Mouse (Mus musculus) cerebellum, postnatal 25 days (tissue): ENCODE measurements around the gene Kazald1.
A peak's percentile ranks its signal among the peaks of the same experiment; 100 is the strongest.
"Not testable (repeated sequence)": the region's sequence is repeated elsewhere in the genome, so short reads cannot be mapped to it uniquely, and the experiment has no call there.

Source experiments
- DNase-seq, 2 experiments: peaks; one replicate each; pipeline ENCODE4 v3.0.0; 2021; ENCODE audit warnings: mixed read lengths in 2 of 2

Gene Kazald1

DNA sequence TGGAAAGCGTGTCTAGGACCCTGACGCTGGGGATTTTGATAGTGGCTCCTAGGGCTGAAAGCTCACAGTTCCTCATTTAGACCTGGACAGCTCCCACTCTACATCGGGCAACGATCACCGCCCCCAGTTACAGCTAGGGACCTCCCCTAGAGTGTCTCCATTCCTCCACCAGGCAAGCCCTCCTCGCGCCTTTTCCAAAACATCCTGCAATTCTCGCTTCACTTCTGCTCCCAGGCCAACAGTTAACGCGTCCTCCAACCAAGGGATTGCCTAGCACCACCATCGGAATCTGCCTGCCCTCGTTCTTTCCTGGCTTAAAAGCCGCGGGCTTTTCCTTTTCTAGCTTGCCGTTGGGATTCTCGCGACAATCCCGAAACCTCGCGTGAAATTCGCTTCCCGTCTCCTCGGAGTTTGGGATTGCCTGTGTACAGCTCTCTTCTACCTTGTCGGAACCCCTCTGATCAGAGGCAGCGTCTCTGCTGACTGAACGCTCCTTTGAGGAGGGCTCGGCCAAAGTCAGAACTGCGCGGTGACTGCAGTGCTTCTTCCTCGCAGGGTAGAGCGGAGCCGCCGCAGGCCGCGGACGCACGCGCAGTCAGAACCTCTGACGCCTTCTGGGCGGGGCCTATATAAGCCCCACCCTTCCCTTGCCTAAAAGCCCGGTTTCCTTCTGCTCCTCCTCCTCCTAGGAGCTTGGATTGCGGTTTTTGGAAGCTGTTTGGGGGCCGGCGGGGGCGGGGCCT, at the start of gene Kazald1:
Gene Kazald1, plus strand, starts transcription at position 662 of the 743 bp plus-strand sequence.
- DNase-seq = peak; percentile 98

DNA sequence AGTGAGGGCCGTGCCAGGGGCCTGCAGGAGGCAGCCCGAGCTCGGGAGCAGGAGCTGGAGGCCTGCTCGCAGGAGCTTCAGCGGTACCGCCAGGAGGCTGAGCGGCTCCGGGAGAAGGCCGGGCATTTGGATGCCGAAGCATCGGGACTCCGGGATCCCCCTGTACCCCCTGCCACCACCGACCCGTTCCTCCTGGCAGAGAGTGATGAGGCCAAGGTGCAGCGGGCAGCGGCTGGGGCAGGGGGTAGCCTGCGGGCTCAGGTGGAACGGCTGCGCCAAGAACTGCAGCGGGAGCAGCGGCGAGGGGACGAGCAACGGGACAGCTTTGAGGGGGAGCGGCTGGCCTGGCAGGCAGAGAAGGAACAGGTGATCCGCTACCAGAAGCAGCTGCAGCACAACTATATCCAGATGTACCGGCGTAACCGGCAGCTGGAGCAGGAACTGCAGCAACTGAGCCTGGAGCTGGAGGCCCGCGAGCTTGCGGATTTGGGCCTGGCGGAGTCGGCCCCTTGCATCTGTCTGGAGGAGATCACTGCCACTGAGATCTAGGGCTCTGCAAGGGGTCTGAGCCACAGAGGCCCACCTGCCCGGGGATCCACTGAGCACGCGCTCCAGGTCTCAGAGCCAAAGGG, 49.0 kb upstream of the Kazald1 start:
- DNase-seq = no peak

DNA sequence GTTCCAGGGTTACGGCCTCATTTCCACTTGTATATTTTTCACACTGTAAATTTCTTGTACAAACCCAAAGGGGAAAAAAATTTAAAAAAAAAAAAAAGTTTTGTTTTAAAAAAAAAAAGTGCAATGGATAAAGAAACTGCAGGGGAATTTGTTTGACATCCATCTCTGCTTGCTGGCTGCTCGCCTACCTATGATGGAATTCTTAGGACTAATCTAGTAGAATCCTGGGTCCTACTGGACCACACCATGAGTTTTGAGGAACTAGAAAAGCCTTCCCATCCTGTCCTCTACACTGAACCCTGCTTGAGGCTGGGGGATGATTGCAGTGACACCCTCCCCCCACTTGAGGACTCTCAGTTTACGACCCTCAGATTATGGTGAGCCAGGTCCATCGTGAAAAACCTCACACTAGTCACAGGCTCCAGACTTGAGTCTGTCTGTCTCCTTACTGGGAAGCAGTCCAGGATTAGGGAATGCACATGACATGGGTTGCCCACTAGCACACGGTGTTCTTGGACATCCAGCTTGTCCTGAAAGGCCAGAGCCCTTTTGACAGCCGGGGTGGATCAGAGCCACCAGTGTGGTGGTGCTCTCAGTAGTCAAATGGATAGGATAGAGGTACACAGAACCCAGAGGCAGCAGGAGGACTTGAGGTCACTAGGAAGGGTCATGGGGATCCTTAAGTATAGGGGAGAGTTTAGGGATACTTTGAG, 47.9 kb upstream of the Kazald1 start:
- DNase-seq = no peak

DNA sequence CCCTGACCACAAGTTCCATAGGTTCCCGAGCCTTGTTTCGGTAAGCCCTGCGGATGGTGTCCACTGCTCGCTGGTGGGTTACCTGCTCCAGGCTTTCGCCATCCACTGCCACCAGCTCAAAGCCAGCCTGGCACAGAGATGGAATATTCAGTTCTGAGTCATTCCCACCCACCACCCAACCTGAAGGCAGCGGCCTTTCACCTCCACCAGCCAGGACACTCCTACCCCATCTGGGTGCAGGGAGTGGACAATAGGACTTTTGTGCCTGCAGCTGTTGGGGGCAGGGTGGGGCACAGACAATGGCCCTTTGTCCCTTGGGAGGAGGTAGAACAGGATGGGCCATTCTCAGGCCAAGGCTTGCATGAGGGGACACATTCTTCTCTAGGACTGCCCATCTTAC, 47.2 kb upstream of the Kazald1 start:
- no peak for DNase-seq

DNA sequence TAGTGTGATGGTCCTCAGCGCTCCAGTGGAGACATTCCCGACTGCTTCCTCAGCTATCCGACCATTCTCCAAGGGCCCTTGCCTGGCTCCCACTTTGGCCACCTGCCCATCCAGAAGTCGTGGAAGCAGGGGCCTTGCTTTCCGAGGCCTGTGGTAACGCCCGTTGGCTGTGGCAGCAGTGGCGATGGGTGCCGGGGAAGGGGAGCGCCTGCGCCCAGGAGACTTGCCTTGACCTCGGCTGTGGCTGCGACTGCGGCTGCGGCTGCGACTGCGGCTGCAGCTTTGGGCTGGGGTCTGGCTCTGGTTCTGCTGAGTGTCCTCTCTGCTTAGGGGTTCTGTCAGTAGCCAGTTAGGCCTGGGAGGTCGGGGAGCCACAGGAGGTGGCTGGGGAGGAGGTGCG, 46.3 kb upstream of the Kazald1 start:
- DNase-seq = no peak

DNA sequence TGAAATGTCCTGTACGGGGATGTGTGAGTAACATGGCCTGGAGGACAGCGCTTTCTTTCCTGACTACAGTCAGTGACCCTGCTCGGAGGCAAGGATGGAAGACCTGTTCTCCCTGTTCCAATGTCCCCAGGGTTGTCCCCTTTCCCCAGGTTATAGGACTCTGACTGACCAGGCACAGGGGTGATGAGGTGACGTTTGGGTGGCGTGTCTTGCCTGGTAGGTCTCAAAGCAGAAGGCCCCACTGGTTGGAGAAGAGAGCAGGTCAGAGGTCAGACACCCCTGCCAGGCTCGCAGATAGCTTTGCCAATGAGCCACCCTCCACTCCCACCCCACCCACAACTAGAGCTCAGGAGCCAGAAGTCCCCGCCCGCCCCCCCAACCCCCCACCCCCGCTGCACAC, 45.5 kb upstream of the Kazald1 start:
- DNase-seq = no peak

DNA sequence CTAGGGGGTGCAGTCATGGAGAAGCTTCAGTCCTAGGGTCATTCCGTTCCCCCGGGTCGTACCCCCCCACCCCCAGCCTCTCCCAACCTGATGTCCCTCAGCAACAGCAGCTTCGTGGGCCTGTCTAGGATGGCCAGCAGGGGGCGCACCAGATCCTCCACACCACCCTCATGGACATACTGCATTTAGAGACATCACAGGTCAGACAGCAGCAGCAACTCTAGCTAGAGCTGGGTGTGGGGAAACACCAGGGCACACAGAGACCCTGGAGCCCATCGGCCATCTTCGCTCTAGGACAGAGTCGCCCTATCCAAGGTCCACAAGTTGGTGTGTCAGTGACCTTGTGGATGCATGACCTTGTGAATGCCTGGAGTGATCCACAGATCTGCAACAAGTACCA, 44.9 kb upstream of the Kazald1 start:
- peak; percentile 80 to 87 for DNase-seq

DNA sequence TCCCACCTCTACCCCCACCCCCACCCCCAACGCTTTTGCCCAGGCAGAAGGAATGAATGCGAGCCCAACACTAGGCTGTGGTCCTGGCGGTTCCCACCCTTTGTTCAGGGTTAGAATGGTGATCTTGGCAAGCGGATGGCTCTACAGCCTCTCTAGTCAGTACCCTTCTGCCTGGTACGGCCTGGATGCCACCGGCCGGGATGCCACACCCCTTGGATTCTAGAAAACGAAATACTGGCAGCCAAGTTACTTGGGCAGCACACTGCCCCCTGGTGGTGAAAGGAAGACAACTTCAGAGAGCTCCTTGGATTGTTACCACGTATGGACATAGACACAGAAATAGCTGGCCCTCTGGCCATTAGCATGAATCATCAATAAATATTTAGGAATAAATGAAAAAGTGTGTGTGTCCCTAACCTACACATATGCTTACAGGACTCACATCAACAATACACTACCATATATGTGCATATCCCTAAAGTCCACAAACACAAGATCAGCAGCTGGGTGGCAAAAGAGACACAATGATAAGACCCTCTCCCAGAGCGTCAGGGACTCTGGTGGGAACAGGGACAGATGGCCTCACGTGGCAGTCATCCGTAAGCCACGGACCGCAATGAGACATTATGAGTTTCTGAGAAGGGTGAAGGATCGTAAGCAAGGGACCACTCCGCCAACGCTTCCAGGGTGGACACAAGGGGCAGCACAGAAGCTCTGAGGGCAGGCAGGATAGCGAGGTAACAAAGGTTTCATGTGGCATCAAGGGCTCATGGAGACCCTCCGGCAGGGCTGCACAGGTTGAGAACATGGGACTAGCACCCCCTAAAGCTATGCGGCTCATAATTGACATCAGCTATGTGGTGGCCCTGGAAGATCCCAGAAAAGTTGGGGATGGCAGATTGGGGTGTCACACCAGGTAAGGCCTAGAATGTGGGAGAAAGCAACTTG, 44.0 kb upstream of the Kazald1 start:
- peak; percentile 82 to 91 for DNase-seq

DNA sequence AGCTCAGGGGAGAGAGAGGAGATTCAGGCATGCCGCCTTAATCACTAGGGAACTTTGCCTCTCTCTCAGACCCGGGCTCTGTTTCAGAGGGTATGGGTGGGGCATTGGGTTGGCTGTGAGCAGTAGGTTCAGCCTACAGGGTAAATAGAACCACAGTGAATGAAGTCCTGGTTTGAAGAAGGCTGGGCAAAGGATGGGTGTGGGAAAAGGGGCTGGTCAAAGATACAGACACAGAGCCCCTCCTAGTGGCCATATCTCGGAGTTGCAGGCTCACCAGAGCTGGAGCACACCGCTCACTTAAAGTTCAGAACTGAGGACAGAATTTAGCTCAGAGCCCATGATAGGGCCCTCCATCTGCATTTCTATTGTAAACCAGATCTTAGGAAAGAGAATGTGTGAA, 43.3 kb upstream of the Kazald1 start:
- peak; percentile 87 to 90 for DNase-seq

DNA sequence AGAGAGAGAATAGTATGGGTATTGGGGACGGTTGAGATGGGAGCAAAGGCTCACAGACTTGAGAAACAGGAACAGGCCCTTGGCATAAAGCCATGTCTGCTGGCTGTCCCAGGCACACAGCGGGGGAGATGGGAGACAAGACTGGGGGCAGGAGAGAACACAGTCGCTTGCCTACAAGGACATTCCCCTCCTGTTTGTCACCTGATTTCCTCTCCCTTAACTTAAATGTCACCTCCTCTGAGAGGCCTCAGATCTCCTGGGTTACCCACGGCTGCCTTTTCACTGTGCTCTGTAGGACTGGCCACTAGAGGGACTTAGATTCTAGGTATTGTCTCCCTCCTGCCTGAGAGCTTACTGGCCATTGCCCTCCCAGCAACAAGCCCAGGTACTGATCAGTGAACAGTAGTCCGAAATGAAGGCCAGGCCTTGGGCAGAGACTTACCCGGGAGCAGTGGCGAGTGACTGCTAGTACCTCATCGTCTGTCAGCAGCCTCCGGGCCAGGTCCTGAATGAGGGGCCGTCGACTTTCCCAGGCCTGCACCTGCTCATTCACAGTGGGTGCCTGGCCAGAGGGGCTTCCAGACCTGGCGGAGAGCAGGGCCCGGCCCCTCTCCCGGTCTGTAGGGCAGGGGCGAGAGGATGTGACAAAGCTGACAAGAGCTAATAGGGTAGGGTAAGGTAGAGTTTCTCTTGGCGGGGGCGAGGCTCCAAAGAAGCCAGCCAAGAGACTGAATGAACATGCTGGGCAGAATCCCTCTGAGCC, 42.3 kb upstream of the Kazald1 start:
- peak in 1 of 2 experiments; percentile 64 for DNase-seq

DNA sequence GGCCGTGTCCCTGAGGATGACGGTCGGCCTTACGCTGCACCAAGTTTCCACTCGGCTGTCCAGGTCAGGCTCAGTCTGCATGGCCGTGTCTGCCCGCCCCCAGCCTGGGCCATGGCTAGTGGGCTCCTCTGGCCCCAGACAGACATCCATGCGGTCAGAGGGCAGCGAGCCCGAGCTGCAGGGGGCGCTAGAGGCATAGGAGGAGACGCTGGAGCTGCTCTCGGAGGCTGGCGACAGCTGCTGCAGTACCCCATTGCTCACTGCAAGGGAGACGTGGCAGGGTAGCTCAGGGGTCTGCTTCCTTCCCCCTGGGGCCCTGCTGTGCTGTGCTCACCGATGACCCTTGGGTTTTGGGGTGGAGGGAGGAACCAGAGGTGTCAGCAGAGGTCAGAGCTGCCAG, 38.2 kb upstream of the Kazald1 start:
- DNase-seq = peak in 1 of 2 experiments; percentile 70

DNA sequence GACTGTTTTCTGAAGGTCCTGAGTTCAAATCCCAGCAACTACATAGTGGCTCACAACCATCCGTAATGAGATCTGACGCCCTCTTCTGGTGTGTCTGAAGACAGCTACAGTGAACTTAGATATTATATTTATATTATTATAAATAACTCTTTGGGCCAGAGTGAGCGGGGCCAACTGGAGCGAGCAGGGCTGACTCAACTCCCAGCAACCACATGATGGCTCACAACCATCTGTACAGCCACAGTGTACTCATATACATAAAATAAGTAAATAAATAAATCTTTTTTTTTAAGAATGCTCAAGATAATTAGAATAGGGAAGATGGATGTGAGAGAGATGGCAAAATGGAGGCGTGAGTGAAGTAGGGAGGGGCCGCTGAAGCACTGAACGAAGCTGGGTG, 36.8 kb upstream of the Kazald1 start:
- DNase-seq = not testable (repeated sequence)

DNA sequence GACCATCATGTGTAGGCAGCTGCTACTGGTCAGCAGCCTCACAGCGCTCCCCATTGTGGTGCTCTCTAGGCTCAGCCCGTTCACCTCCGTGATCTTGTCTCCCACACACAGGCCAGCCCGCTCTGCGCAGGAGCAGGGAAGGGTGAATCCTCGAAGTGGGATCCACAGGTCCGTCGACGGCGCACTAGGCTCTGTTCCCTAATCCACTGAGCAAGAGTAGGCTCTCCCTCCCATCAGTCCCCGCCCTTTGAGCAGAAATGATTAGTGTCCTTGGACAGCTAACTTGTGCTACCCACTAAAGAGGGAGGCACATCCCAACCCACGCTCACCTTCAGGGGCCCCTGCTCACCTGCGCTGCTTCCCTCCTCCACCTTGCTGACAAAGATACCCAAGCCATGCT, 34.8 kb upstream of the Kazald1 start:
- DNase-seq = no peak

DNA sequence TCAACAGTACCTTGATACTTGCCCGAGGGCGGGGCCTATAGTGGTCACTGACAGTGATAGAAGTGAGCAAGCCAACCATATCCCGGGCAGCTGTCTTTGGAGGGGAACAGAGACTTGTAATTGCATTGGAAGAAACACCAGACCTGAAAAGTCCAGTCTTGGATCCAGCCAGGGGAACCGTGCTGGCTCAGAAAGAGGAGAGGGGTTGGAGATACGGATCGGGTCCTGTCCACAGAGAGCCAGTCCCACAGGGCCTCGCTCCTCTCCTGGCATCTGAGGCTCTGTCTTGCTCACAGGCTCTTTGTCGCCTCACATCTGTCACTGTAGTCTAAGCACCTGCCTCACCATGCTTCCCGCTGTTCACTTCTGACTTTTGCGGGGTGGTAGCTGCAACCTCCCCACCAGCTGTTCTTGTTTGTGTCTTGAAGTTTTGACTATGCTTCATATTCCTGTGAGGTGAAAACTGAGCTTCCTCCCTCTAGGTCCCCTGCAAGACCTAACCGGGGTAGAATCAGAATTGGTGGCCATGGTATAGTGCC, 30.6 kb upstream of the Kazald1 start:
- DNase-seq = no peak

DNA sequence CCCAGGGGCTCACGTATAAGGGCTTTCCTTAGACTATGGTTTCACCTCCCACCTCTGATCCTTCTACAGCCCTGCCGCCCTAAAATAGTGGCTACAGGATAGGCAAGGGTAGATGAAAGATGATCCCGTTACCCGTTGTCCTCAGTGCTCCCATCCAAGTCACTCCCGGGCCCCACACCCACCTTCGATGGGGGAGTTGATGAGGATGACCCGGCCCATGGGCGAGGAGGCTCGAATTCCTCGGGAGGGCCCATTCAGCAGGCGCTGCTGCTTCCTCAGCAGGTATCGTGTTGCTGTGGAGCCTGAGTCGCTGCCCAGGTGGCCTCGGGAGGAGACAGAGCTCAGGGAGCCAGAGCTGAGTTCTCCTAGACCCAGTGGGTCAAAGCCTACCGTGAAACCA, 29.8 kb upstream of the Kazald1 start:
- no peak for DNase-seq

DNA sequence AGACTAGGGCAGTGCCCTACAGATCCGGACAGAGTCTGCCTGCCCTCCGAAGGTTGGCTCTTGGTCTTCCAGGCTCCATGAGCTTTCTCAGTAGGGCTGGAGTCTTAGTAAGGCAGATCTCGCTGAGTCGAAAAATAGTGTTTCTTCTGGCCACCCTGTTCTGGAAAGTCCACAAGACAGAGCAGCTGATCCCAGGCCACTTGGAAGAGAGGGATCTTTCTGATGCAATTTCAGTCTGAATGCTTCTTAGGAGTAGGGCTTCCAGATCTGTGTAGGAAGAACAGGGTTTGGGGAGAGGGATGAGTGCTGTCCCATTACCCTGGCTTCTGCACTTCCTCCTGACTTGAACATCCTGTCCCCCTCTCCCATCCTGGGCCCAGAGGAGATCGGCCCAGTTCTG, 29.4 kb upstream of the Kazald1 start, which contains the start of gene Pdzd7:
Gene Pdzd7, minus strand, starts transcription at position 67 of the 400 bp plus-strand sequence.
- DNase-seq = no peak

DNA sequence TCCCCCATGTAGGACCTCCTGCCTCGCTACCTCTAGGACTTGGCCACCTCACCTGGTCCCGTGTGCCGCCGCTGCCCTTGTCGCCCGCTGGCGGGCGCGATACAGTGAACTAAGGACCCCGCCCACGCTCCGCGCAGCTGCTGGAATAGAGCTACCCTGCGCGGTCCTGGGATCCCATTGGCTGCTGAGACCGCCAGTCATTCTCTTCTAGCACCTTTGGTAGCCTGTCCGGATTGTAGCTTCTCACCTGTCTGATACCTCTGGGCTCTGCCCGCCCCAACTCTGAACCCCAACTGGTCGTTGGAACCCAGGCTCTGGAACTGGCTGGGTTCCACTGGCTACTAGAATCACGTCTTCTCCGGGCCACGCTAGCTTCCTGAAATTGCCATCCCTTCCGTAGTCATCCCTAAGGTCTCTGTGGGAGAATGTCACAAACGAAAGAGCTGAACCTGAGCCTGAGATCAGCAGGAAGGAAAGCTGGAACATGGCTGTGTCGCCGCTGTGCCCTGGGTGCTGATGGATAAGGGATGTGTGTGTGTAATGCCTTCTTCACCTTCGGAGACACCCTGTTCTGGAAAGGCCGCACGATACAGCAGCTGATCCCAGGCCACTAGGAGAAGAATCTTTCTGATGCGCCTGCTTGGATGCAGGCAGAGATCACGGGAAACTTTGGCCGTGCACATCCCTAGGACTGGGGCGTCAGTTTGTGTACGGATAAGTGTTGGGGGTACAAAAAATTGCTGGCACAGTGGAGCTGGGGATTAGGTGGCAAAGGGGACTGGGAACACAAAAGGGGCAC, 28.3 kb upstream of the Kazald1 start:
- DNase-seq = peak; percentile 95 to 97

DNA sequence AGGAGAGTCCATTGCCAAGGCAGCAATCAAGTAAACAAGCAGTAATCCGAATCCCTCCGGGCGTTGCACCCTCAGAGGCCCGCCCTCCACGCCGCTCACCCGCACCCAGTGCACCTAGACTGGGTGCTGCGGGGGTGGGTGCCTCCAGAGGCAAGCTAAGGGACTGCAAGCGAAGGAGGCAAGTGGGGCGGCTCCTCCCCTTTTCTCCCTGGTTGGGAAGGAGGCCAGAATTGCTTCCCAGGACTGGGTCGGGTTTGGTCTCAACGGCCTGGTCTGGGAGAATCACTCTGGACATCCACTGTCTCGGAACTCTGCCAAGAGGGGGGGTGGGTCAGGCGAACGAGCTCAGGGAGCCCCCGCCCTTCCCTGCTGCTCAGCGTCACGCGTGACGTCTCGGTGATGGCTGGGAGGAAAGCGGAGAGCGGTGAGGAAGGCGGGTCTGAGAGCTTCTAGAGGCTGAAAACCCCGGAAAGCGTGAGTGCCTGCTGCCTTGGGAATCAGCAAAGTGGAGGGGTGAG, 27.6 kb upstream of the Kazald1 start, which contains the start of gene Sfxn3:
Gene Sfxn3, plus strand, starts transcription at position 87 of the 518 bp plus-strand sequence.
- DNase-seq = peak; percentile 97

DNA sequence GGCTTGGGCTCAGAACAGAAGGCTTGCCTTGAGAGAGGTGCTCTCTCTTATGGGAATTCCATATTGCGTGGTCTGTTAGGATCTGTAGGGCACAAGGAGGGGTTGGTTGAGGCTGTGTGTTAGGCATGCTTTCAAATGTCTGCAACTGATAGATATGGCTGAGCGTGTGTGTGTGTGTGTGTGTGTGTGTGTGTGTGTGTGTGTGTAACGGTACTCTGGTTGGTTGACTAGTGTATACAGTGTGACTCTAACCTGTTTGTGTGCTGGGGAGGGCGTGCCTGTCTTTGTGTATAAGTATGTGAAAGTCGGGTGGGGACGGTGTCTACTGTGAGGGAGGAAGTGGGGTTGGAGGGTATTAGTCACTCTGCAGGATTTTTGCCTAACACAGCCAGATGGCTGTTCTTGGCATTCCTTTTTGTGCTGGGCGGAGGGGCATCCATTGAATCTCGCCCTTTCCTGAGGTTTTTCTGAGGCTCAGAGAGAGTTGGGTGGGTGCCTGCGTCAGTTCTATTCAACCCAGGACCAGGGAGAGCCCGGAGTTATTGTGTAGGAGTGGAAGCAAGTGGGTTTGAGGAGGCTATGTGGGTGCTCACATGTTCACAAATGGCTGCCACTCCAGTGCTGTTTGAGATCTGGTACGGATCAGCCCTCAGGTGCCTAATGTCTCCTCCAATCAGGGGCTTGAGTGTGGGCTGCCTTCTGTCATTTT, 27.0 kb upstream of the Kazald1 start:
- DNase-seq = peak; percentile 66 to 70
